Mouse (Mus musculus) heart, postnatal 14 days (tissue): ENCODE results near the gene Mapk8ip1. TPM values are rescaled to one million over a fixed set of nuclear protein-coding genes. Genes with fewer than 3 reads are reported as not detected.

ENCODE experiments used
- DNase-seq, 2 experiments: peaks; one replicate each; pipeline ENCODE4 v3.0.0; 2021 to 2022
- intact Hi-C: fragments of 180-260 bp; cut with DNase I; formaldehyde crosslinking; loops from one replicate; pipeline ENCODE4 v1.15.1; 2025
- long read RNA-seq, 2 experiments: library from polyadenylated mRNA; stranded (forward); transcript quantifications; one replicate each; pipeline ENCODE4 v2.0.0; 2021
- total RNA-seq, 2 experiments: library from RNA; stranded (reverse); gene quantifications; 2 replicates each; pipeline ENCODE4 v1.2.3; 2021

The Mapk8ip1 gene
- total RNA-seq, result 1 to 10 TPM; 7.4 to 8.6 TPM
- long read RNA-seq, experiment 1, partial matches to known transcripts, result 1 of 3 reads
- long read RNA-seq, experiment 1, other reads (novel, unspliced or antisense), result 0 of 3 reads
- long read RNA-seq, experiment 2, partial matches to known transcripts, result 2 of 4 reads
- long read RNA-seq, experiment 2, other reads (novel, unspliced or antisense), result 1 of 4 reads

DNA sequence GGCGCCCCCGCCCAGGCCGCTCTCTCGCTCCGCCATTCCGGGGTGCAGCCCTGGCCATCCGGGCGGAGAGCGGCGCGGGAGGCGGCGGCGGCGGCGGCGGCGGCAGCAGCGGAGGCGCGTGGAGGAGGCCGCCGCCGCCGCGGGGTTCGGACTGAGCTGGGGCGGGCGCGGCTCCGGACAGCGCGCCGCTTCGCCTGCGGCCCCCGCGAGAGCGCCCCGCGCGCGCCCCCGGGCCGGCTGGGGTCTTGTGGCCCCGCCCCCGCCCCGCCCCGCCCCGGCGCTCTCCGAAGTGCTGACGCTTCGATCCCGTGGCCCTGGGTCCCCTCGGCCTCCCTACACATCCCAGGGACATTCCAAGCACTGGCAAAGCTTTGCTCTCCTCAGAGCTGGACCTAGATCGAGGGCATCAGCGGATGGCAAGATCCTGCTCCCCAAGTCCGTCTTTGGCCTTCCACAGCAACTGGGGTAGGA lies at the start of gene Mapk8ip1:
Mapk8ip1 (minus strand) TSS at position 173 of the 471 bp plus-strand sequence.
- intact Hi-C loops, result no loop called here
- no peak for DNase-seq

GRCm38 (mm10) chr2:92447121-92447740 lies 46.2 kb upstream of the Mapk8ip1 start:
- intact Hi-C loops, result no loop called here
- DNase-seq, result no peak

GRCm38 (mm10) chr2:92446656-92447055 lies 45.6 kb upstream of the Mapk8ip1 start:
- DNase-seq, result no peak
- intact Hi-C loops, result no loop called here

- no peak for DNase-seq
These were observed 44.8 kb upstream of the Mapk8ip1 start for GRCm38 (mm10) chr2:92445890-92446289.

DNA sequence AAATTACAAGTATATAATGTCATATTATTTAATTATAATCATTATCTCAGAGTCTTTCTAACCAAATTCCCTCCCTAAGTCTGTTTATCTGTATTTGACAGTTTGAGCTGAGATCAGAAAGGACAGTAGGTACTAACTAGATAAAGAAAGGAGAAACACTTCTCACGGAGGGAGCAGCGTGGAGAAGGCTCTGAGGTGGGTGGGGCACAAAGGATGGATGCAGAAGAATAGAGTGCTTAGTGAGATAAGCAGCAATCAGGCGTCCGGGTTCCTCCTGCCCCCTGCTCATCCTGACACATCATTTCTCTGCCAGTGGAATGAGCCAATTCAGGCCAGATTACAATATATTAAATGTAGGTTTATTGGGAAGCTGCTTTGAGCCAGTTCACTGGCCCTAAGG lies 43.3 kb upstream of the Mapk8ip1 start:
- no peak for DNase-seq
- intact Hi-C loops, result no loop called here

More at GRCm38 (mm10) chr2:92445890-92446289, 44.8 kb upstream of the Mapk8ip1 start:
- intact Hi-C loops, result no loop called here

- intact Hi-C loops, result no loop called here
- DNase-seq, result no peak
These were observed 42.2 kb upstream of the Mapk8ip1 start for GRCm38 (mm10) chr2:92443313-92443712.

DNA sequence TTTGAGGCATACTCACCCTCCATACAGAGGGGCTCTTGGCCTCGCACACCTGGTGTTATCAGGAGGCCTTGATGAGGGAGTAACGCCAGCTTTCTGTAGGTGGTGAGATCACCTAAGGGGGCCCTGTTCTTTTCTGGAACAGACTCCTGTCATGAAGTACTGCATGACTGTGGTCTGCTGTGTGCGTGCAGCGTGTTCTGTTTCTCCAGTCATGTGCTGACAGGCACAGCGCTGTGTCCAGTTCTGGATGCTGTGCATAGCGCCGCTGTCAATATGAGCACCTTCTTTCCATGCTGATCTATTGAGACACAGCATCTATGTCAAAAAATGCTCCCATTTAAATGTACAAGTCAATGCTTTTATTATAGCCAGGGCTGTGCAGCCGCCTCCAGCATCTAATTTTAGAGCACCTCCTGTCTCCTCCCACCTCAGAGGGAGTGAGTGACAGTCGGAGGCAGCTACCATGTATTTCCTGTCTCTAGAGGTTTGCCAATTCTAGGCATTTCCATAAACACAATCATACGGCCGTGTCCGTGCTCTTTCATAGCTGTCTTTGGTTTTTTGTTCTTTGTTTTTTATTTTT lies 41.4 kb upstream of the Mapk8ip1 start:
- intact Hi-C loops, result no loop called here
- no peak for DNase-seq

DNA sequence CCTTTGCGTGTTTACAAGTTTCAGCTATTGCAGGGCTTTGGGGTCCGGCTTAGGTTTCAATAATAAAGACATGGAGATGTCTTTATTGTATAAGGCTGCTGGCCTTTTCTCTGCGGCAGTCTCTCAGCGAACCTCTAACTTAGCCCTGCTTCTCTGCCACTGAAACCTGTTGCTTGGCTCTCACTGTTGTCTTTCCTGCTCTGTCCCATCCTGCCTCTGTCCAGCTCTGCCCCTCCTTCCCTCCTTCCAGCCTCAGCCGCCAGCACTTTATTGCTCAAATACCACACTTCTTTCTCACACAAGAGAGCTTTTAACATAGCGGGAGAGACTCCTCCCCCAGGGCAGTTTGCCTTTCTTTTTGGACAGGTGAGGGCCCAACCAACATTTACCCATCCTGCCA lies 39.4 kb upstream of the Mapk8ip1 start:
- DNase-seq, result no peak
- intact Hi-C loops, result no loop called here

DNA sequence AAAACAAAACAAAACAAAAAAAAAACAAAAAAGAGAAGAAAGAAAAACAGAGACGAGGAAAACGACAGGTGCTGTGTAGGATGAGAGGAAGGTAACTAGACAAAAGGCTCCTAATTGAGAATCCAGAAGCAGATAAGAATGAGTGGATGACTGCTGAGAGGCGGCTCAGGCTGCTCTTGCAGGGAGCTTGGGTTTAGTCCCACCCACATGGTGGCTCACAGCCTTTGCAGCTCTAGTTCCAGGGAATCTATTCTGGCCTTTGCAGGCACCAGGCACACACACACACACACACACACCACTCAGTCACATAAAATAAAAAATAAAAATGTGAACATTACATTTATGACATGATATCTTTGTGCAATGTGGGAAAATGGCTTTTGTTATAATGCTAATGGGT lies 37.5 kb upstream of the Mapk8ip1 start:
- intact Hi-C loops, result loop anchor here (2.0 to 10.0 kb wide), 3 partner anchors 142 to 504 kb away; partner anchors contain the start of gene Mdk

DNA sequence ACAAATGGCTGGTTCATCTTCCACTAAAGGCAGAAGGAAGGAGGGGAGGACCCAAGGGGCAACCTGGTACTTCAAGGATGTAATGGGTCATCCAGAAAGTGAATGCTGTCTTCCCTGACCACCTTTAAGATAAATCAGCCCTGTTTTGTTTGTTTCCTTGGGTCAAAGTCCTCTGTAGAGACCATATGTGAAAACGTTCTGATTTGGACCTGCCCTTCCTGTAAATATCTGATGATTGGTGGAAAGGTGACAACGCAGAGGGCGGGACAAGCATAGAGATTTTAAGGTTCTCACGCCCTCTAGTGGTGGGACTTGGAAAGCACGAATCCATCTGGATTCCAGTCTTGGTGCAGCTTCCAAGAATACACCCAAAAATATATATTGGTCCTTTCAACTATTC lies 36.8 kb upstream of the Mapk8ip1 start:
- intact Hi-C loops, result loop anchor here (2.0 to 10.0 kb wide), 4 partner anchors 63 to 503 kb away; partner anchors contain the start of genes Large2, Mdk and Pex16
- DNase-seq, result peak; percentile 76 to 86

More for the DNA sequence above, 37.5 kb upstream of the Mapk8ip1 start:
- DNase-seq, result no peak

DNA sequence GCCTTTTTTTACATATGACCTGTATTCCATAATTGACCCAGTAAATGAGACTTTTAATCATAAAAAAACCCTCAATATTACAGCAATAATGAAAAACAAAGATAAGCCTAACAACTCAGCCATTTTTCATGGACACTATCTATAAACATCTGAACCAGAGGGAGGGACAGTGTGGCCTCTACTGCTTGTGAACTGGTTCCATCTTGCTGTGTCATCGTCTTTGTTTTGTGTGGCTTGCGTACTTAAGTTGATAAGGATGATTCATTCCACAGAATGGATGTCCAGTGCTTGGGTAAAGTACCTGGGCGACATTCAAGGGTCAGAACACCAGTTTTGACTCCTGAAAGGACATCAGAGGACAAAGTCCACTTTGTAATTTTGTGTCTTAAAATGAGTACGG lies 36.3 kb upstream of the Mapk8ip1 start:
- intact Hi-C loops, result loop anchor here (2.0 to 10.0 kb wide), 3 partner anchors 63 to 503 kb away; partner anchors contain the start of genes Large2, Mdk and Pex16
- DNase-seq, result no peak

- DNase-seq, result no peak
- intact Hi-C loops, result loop anchor here (5.0 to 10.0 kb wide), 2 partner anchors 253 to 500 kb away; partner anchors contain the start of gene Mdk
These were observed 34.0 kb upstream of the Mapk8ip1 start for GRCm38 (mm10) chr2:92435023-92435422.

GRCm38 (mm10) chr2:92434375-92434745 lies 33.3 kb upstream of the Mapk8ip1 start:
- intact Hi-C loops, result loop anchor here (5.0 to 10.0 kb wide), 2 partner anchors 377 to 500 kb away; partner anchors contain the start of gene Mdk
- DNase-seq, result no peak

GRCm38 (mm10) chr2:92433578-92434374 lies 32.7 kb upstream of the Mapk8ip1 start, which contains the start of gene Cry2:
Gene Cry2, minus strand, starts transcription at chr2:92434043.
- DNase-seq, result peak; percentile 97 to 98
- intact Hi-C loops, result loop anchor here (5.0 to 10.0 kb wide), 2 partner anchors 376 to 499 kb away; partner anchors contain the start of gene Mdk

DNA sequence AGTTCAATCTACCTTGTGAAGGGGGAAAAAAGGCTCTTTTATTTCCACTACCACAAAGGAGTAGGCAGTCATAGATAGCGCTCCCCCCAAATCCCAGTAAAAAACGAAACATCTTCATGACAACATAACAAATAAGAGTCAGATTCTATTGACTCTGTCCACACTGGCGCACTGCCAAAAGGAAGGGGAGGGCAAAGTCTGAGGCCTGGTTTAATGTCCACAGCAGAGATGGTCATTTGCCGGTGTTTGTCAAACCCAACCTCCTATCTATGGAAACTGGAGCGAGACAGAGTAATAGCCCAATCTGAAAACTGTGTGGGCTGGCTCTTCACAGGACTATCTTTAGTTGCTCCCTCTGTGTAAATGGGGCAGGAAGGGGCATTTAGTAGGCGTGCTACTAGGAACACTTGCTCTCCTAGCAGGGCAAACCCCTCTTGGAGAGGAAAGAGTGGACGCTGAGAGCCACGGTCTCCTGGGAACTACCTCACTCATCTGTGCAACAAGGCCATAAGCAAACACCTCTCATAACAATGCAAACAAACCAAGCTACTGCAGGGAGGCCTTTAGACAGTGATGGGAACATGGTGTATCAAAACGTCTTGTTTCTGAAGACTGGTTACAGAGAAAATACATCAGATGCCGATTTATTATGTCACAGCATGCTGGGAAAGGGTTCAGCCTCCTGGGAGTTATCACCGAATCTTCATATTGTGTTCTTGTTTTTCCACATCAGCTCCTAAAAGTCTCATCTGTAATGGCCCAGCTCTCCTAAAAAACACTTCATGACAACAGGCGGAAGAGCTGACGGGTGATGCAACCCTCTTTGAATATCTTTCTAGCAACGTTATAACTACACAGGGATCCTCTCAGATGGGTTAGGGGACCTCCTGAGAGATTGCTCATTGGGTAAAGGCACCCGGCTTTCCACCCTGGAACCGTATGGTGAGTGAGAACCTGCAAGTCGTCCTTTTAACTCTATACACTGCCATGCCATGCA lies 31.5 kb upstream of the Mapk8ip1 start:
- DNase-seq, result peak; percentile 68 to 70
- intact Hi-C loops, result loop anchor here (5.0 to 10.0 kb wide), 2 partner anchors 375 to 498 kb away; partner anchors contain the start of gene Mdk

GRCm38 (mm10) chr2:92431611-92432179 lies 30.6 kb upstream of the Mapk8ip1 start:
- DNase-seq, result no peak
- intact Hi-C loops, result loop anchor here (5.0 to 10.0 kb wide), 2 partner anchors 374 to 497 kb away; partner anchors contain the start of gene Mdk

DNA sequence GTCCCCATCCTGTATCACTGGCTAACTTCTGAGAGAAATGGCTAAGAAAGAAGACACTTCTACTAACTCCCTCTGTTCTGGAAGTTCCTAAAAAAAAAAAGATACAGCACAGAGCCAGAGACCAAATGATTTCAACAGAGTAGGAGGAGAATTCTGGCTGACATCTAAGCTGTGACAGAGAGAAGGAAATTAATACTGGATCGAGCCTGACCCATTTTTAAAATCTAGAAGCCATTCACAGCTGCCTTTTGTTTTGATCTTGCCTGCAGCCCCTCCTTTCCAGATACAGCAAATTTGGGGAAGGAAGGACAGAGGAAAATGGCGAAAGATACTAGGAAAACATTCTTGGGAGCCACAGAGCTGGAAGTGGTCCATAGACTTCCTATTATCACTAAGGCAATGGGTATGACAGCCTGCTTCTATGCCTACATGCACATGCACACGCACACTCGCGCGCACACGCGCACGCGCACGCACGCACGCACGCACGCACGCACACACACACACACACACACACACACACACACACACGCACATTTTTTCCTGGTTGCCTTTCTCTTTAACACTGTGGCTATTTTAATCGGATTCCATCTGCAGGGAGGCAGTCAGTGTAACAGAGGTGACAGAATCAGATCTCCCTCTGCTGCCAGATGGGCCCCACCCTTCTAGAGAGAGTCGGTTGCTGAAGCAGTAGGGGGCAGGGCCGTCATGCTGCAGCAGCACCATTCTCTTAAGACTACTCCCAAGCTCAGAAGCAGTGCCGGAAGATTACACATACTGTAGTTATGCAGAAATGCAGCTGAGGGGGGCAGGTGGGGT lies 29.9 kb upstream of the Mapk8ip1 start:
- intact Hi-C loops, result loop anchor here (5.0 to 10.0 kb wide), 2 partner anchors 374 to 496 kb away; partner anchors contain the start of gene Mdk
- DNase-seq, result peak; percentile 56 to 61

DNA sequence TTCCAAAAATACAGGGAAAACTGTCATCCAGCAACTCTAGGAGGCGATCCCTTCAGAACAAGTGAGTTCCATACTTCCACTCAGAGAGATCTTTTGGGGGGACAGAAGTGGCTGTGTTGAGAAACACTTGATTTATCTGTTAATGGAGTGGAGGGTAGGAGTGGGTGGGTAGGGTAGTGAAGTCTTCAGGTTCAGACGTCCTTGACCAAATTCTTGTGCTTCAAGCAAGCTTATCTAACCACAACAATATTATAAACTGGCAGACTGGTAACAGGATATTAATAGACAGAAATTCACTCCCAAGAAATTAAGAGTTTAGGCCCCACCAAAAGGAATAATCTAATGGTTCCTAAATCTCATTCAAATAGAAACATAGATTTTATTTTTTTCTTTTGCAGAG lies 29.0 kb upstream of the Mapk8ip1 start:
- intact Hi-C loops, result loop anchor here (5.0 to 10.0 kb wide), 2 partner anchors 373 to 495 kb away; partner anchors contain the start of gene Mdk
- no peak for DNase-seq
